Mouse (Mus musculus) heart, adult 2 months (tissue): ENCODE results near the gene Dlgap3. TPM values are rescaled to one million over a fixed set of nuclear protein-coding genes. Genes with fewer than 3 reads are reported as not detected.

ENCODE experiments used
- DNase-seq, 2 experiments: peaks; one replicate each; pipeline ENCODE4 v3.0.0; 2021
- H3K27ac ChIP-seq: fragments of 200-600 bp; 2 replicates; pipeline ENCODE4 v1.8.1; 2022
- H3K27me3 ChIP-seq: fragments of 200-500 bp; 2 replicates; pipeline ENCODE4 v1.6.1; 2012; ENCODE audit warnings: mild to moderate bottlenecking, low read length, inconsistent platforms, mixed read lengths; ENCODE audit not compliant: control insufficient read depth, insufficient read depth
- H3K36me3 ChIP-seq: fragments of 200-500 bp; 2 replicates; pipeline ENCODE4 v1.6.1; 2012; ENCODE audit warnings: low read length, inconsistent platforms; ENCODE audit not compliant: control insufficient read depth, insufficient read depth
- H3K4me1 ChIP-seq: fragments of 200-500 bp; 2 replicates; pipeline ENCODE4 v1.6.1; 2011; ENCODE audit warnings: low read length; ENCODE audit not compliant: control insufficient read depth, insufficient read depth
- H3K4me3 ChIP-seq: fragments of 200-600 bp; 2 replicates; pipeline ENCODE4 v1.8.1; 2022
- H3K79me2 ChIP-seq: fragments of 200-500 bp; replicated peaks from 2 replicates; pipeline ENCODE4 v1.6.1; 2012; ENCODE audit warnings: mild to moderate bottlenecking, inconsistent platforms, low read length, moderate library complexity, mixed read lengths; ENCODE audit not compliant: control insufficient read depth, insufficient read depth
- H3K9ac ChIP-seq: fragments of 200-500 bp; 2 replicates; pipeline ENCODE4 v1.6.1; 2012; ENCODE audit warnings: low read depth, mild to moderate bottlenecking, control low read depth, inconsistent platforms, low read length, mixed read lengths
- CTCF ChIP-seq: fragments of 200-600 bp; IDR thresholded peaks from 2 replicates; pipeline ENCODE4 v1.8.1; 2022; ENCODE audit warnings: antibody characterized with exemption, mild to moderate bottlenecking, moderate library complexity
- EP300 ChIP-seq: fragments of 200-500 bp; IDR thresholded peaks from 2 replicates; pipeline ENCODE4 v1.6.1; 2011; ENCODE audit warnings: low read depth, low read length, control low read depth; ENCODE audit not compliant: insufficient read depth
- POLR2A ChIP-seq: fragments of 200-500 bp; IDR thresholded peaks from 2 replicates; pipeline ENCODE4 v1.6.1; 2011; ENCODE audit warnings: mild to moderate bottlenecking, low read depth, low read length, control low read depth; ENCODE audit not compliant: insufficient read depth
- WGBS: fragments of 180-500 bp; shearing (Covaris S2); methylation state at CpG from one replicate; pipeline ENCODE4 v1.1.7; 2018; 5-methylcytosine and 5-hydroxymethylcytosine counted together
- intact Hi-C: fragments of 180-260 bp; cut with DNase I; formaldehyde crosslinking; loops from one replicate; pipeline ENCODE4 v1.15.1; 2025
- polyA plus RNA-seq: library from polyadenylated mRNA; depleted of rRNA; stranded (reverse); fragments of >200 nt; gene quantifications from 2 replicates; pipeline ENCODE4 v1.2.3, GENCODE M21; 2012
- total RNA-seq, 2 experiments: library from RNA; stranded (reverse); gene quantifications; 2 replicates each; pipeline ENCODE4 v1.2.3; 2021

The Dlgap3 gene
- total and polyA plus RNA-seq, 3 experiments, result 0.20 to 0.21 (median 0.21) TPM

DNA sequence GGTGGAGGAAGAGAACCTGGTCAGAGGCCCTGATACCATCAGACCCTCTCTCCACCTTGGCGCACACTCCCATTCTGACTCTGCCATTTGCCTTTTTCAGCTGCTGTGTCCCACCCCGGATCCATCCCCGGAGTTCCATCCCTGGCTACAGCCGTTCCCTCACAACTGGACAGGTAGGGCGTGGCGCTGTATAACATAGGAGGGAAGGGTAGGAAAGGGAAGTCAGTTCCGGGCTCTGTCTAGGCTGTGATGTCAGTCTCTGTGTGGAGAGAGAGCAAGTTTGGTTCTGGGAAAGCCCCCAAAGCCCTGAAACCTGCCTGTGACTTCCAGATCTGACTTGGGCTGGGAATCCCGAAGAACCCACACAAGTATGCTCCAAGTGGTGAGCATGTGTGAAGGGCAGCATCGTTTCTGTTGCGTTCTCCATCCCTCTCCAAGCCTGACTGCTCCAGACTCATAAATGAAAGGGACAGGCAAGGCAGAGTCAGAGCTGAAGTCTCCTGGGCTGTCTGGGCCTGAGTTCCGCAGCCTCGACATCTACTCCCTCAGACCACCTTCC, 31.2 kb downstream of the Dlgap3 start:
- DNase-seq, result no peak
- Histone ChIP-seq H3K27ac (no peak overlapping the region), H3K4me3 (no peak overlapping the region), H3K4me1 (peaks cover 6% of the 10 kb centered on the region), H3K79me2 (no peaks in the 10 kb centered on the region), H3K36me3 (no peaks in the 10 kb centered on the region; the same call in 1 of the 2 replicates), H3K27me3 (no peaks in the 10 kb centered on the region), H3K9ac (no peak overlapping the region)
- 78% methylated on average over 12 of the region's 12 CpGs for WGBS
- no peak for TF ChIP-seq CTCF
- TF ChIP-seq POLR2A, result no peak
- intact Hi-C loops, result no loop called here

GRCm38 (mm10) chr4:127200769-127201617, 32.0 kb downstream of the Dlgap3 start:
- 39% methylated on average over 13 of the region's 13 CpGs for WGBS
- H3K27ac ChIP-seq, result no peak overlapping the region
- H3K4me1 ChIP-seq, result peaks cover 6% of the 10 kb centered on the region
- DNase-seq, result no peak
- no peaks in the 10 kb centered on the region for H3K27me3 ChIP-seq
- TF ChIP-seq CTCF, result no peak
- no peak for TF ChIP-seq POLR2A
- no peak for TF ChIP-seq EP300
- H3K9ac ChIP-seq, result no peak overlapping the region
- H3K79me2 ChIP-seq, result no peaks in the 10 kb centered on the region
- intact Hi-C loops, result no loop called here
- no peak overlapping the region for H3K4me3 ChIP-seq
- no peaks in the 10 kb centered on the region; the same call in 1 of the 2 replicates for H3K36me3 ChIP-seq

DNA sequence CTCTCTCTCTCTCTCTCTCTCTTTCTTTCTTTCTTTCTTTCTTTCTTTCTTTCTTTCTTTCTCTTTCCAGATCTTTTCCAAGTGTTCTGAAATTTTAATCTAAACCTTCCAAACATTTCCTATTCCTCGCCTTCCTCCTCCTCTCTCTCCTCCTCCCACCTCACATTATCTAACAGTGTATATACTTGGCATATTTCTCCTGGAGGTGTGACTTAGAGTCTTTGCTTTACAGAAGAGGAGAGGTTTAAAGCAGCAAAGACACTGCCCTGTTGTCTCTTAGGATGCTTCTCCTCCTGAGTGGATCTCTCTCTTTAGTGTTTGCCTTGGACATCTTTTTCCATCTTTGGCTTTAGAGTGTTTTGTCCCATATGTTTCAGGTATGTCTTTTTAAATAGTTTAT, 34.1 kb downstream of the Dlgap3 start:
- DNase-seq, result no peak
- H3K36me3 ChIP-seq, result no peaks in the 10 kb centered on the region; the same call in 1 of the 2 replicates
- H3K27me3 ChIP-seq, result no peaks in the 10 kb centered on the region
- TF ChIP-seq CTCF, result no peak
- no peak for TF ChIP-seq POLR2A
- H3K79me2 ChIP-seq, result no peaks in the 10 kb centered on the region
- WGBS, result 86% methylated on average over 1 of the region's 1 CpGs
- no peak overlapping the region for H3K9ac ChIP-seq
- H3K4me1 ChIP-seq, result peaks cover 6% of the 10 kb centered on the region
- no peak overlapping the region for H3K27ac ChIP-seq
- H3K4me3 ChIP-seq, result no peak overlapping the region
- intact Hi-C loops, result no loop called here

DNA sequence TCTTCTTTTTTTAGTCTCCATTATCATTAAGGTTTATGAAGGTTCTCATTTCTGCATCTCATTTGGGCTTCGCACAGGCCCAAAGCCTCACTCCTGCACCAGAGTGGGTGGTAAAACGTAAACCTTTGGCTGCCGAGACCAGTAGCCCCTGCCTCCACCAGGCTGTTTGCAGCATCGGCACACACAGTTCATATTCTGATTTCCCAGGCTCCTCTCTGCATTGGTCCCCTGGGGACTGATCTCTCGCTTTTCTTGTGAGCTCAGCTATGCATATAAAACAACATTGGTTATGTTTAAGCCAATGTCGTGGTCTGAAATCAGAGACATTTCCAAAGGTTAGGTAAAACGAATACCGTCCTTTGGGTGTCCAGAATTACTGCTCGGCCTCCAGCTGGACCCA, 42.3 kb downstream of the Dlgap3 start:
- Histone ChIP-seq H3K4me3 (no peak overlapping the region), H3K4me1 (no peaks in the 10 kb centered on the region), H3K36me3 (no peaks in the 10 kb centered on the region), H3K27me3 (peaks cover 2% of the 10 kb centered on the region; the same call in 1 of the 2 replicates), H3K79me2 (no peaks in the 10 kb centered on the region), H3K27ac (no peak overlapping the region), H3K9ac (no peak overlapping the region)
- intact Hi-C loops, result no loop called here
- 76% methylated on average over 9 of the region's 9 CpGs for WGBS
- no peak for DNase-seq
- TF ChIP-seq CTCF (no peak), POLR2A (no peak), EP300 (no peak)

DNA sequence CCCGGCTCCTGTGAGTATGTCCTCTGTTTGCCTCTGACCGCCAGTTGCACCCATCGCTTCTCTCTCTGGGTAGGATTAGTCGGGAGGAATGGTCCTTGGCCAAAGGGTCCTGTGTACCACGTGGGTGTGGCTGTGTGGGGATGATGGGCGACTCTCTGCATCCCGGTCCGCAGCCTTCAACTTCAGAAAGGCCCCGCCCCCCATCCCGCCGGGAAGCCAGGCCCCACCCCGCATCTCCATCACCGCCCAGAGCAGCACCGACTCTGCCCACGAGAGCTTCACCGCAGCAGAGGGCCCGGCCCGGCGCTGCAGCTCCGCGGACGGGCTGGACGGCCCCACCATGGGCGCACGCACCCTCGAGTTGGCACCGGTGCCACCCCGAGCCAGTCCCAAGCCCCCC, 45.5 kb downstream of the Dlgap3 start:
- no peaks in the 10 kb centered on the region for H3K36me3 ChIP-seq
- intact Hi-C loops, result no loop called here
- no peak for TF ChIP-seq EP300
- no peak for TF ChIP-seq CTCF
- TF ChIP-seq POLR2A, result no peak
- no peak overlapping the region for H3K27ac ChIP-seq
- no peaks in the 10 kb centered on the region for H3K79me2 ChIP-seq
- WGBS, result 20% methylated on average over 28 of the region's 28 CpGs
- H3K4me3 ChIP-seq, result no peak overlapping the region
- H3K27me3 ChIP-seq, result peaks cover 2% of the 10 kb centered on the region; the same call in 1 of the 2 replicates
- no peaks in the 10 kb centered on the region for H3K4me1 ChIP-seq
- no peak overlapping the region for H3K9ac ChIP-seq
- no peak for DNase-seq

DNA sequence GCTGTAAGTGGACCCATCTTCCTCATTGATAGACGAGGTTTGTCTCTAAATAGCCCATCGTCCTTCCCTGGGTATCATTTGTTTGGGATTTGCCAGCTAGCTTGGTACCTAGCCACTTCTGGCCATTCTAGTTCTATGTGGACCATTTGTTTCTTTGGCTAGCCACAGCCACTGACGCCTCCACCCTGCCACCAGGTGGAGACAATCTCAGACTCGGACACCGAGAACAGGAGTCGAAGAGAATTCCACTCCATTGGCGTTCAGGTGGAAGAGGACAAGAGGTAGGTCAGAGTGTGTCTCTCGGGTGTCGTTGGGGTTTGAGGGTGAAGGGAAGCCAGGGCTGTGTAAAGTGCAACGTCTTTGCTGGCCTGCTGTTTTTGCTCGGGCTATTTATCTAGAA, 46.1 kb downstream of the Dlgap3 start:
- Histone ChIP-seq H3K4me3 (no peak overlapping the region), H3K79me2 (no peaks in the 10 kb centered on the region), H3K27ac (no peak overlapping the region), H3K9ac (no peak overlapping the region), H3K36me3 (no peaks in the 10 kb centered on the region), H3K4me1 (no peaks in the 10 kb centered on the region), H3K27me3 (peaks cover 2% of the 10 kb centered on the region; the same call in 1 of the 2 replicates)
- intact Hi-C loops, result no loop called here
- TF ChIP-seq CTCF, result peak; percentile 44
- TF ChIP-seq POLR2A, result no peak
- DNase-seq, result no peak
- 44% methylated on average over 11 of the region's 11 CpGs for WGBS
